Mouse (Mus musculus) Patski (cell line): ENCODE data around the gene 1700025G04Rik. TPM values are rescaled to one million over a fixed set of nuclear protein-coding genes. Genes with fewer than 3 reads are reported as not detected.

Experiments
- ATAC-seq: fragments of 100-300 bp; one replicate; pipeline ENCODE4 v1.8.0; 2021
- CTCF ChIA-PET: fragments of 350-600 bp; sonication (Branson Sonifier 250); formaldehyde crosslinking; loops from one replicate; lab custom pipeline; 2022; ENCODE audit warnings: inconsistent platforms; lab: Charles Lee
- POLR2A ChIA-PET: fragments of 350-600 bp; sonication (Branson Sonifier 250); formaldehyde crosslinking; loops from one replicate; lab custom pipeline; 2022; ENCODE audit warnings: antibody characterized with exemption, inconsistent platforms; lab: Charles Lee
- DNase-seq: peaks from one replicate; pipeline ENCODE4 v3.0.0-alpha.2; 2011; ENCODE audit warnings: low read depth, low spot score
- H3K27me3 ChIP-seq: fragments of 371-371 bp; one replicate; pipeline ENCODE4 v1.5.1; 2021
- CTCF ChIP-seq: fragments of 100-300 bp; IDR thresholded peaks from one replicate; pipeline ENCODE4 v1.5.1; 2021
- in situ Hi-C: fragments of 300-500 bp; cut with MboI; formaldehyde crosslinking; loops from 3 replicates; pipeline ENCODE4 v1.11.1; 2018; ENCODE audit warnings: low pct_unique_long_range_greater_than_20kb, mixed read lengths
- polyA plus RNA-seq: library from polyadenylated mRNA; unstranded; gene quantifications from one replicate; pipeline ENCODE4 v1.2.3, GENCODE M21; 2021

Gene 1700025G04Rik
- polyA plus RNA-seq, 1 experiment from 2014 or later = 56.7 TPM

DNA sequence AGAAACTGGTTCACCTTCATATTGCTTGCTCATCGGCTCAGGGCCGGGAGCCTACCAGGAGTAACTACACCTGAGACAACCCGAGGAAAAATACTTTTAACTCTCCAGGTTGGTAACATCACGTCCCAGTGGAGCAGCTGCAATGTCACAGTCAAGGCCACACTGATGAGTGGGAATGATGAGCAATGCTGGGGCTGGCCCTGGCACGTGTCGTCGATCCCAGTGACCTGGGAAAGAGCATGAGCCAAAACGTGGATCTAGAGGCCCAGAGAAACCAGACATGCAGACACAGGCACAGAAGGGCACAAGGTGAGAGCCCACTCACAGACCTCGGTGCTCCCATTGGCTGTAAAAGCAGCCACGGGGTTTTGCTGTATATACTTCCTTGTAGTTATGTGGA lies 202.8 kb downstream of the 1700025G04Rik start:
- H3K27me3 ChIP-seq = no peaks in the 10 kb centered on the region
- ChIA-PET CTCF (interaction anchor here (1.7 to 2.9 kb wide), 2 partner anchors 12 to 37 kb away, joined by 4 to 7 read pairs; no protein-coding TSS in a partner anchor), POLR2A (no interaction called here)
- in situ Hi-C loops = no loop called here
- no peak for ATAC-seq
- no peak for TF ChIP-seq CTCF
- DNase-seq = no peak

- DNase-seq = no peak
- in situ Hi-C loops = no loop called here
Measured at GRCm38 (mm10) chr1:151886171-151886570, 203.8 kb downstream of the 1700025G04Rik start.

GRCm38 (mm10) chr1:151881253-151881652 lies 208.7 kb downstream of the 1700025G04Rik start:
- ChIA-PET CTCF (no interaction called here), POLR2A (no interaction called here)
- no peak for TF ChIP-seq CTCF
- DNase-seq = no peak
- in situ Hi-C loops = no loop called here
- no peak for ATAC-seq
- H3K27me3 ChIP-seq = no peaks in the 10 kb centered on the region

More at GRCm38 (mm10) chr1:151886171-151886570, 203.8 kb downstream of the 1700025G04Rik start:
- CTCF ChIA-PET = interaction anchor here (1.3 to 2.9 kb wide), 2 partner anchors 11 to 21 kb away, joined by 3 to 7 read pairs; no protein-coding TSS in a partner anchor
- no peaks in the 10 kb centered on the region for H3K27me3 ChIP-seq
- TF ChIP-seq CTCF = no peak
- no peak for ATAC-seq
- POLR2A ChIA-PET = interaction anchor here (1.3 kb wide), 1 partner anchor 10 kb away, joined by 3 read pairs; no protein-coding TSS in a partner anchor

- CTCF ChIA-PET = no interaction called here
- TF ChIP-seq CTCF = no peak
- in situ Hi-C loops = no loop called here
Measured at GRCm38 (mm10) chr1:151880731-151881130, 209.2 kb downstream of the 1700025G04Rik start.

DNA sequence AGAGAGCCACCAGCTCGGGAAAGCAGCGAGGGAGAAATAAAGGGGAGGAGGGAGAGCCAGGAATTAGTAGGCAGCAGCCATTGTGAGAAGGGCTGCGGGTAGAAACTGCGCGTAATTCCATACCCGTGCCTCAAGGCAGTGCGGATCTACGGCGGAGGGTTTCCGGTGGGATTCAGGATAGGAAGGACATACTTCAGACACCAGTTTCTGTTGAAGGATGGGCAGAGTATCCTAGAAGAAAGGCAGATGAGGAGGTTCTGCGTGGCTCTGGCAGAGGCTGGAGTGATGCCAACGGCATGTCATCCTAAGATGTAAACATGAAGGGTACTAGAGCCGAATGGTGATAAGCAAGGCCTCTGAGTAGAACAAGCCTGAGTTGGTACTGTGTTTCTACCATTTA lies 210.0 kb downstream of the 1700025G04Rik start:
- CTCF ChIA-PET = no interaction called here
- no peak for TF ChIP-seq CTCF
- POLR2A ChIA-PET = no interaction called here
- H3K27me3 ChIP-seq = no peaks in the 10 kb centered on the region
- in situ Hi-C loops = no loop called here
- DNase-seq = no peak
- no peak for ATAC-seq

More at GRCm38 (mm10) chr1:151880731-151881130, 209.2 kb downstream of the 1700025G04Rik start:
- DNase-seq (no peak), ATAC-seq (no peak)
- no peaks in the 10 kb centered on the region for H3K27me3 ChIP-seq
- POLR2A ChIA-PET = no interaction called here

- DNase-seq = no peak
- H3K27me3 ChIP-seq = no peaks in the 10 kb centered on the region
- no peak for TF ChIP-seq CTCF
- ChIA-PET POLR2A (no interaction called here), CTCF (no interaction called here)
- no peak for ATAC-seq
- in situ Hi-C loops = no loop called here
Measured at GRCm38 (mm10) chr1:151879308-151879850, 210.5 kb downstream of the 1700025G04Rik start.

DNA sequence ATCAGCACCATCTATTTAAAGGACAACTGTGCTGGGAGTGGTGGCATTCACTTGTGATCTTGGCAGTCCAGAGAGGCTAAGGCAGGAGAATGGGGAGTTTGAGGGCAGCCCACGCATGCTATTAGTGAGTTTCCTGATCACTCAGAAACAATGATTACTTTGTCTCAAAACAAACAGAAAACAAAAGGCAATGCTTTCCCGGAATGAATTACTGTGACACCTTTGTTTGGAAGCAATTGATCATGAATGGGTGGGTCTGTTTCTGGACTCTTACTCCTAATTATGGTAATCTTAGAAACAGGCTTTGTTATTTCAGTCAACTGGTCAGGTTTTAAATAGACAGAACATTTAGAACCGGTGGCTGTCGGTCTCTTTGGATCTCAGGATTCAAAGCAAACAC lies 211.5 kb downstream of the 1700025G04Rik start:
- in situ Hi-C loops = no loop called here
- DNase-seq (no peak), ATAC-seq (no peak)
- TF ChIP-seq CTCF = no peak
- no peaks in the 10 kb centered on the region for H3K27me3 ChIP-seq
- ChIA-PET CTCF (no interaction called here), POLR2A (no interaction called here)

DNA sequence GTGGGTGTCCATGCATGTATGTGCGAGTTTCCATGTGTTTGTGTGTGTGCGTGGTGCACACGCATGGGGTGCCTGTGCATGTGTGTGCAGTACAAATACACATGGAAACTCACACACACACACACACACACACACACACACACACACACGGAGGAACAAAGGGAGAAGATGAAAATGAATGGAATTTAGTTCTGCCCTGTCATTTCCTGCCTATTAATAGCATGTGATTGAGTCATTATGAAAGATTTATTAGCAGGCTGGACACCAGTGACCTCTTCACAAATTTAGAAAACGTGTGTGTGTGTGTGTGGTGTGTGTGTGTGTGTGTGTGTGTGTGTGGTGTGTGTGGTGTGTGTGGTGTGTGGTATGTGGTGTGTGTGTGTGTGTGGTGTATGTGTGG lies 217.0 kb downstream of the 1700025G04Rik start:
- TF ChIP-seq CTCF = no peak
- DNase-seq (no peak), ATAC-seq (no peak)
- in situ Hi-C loops = no loop called here
- ChIA-PET CTCF (no interaction called here), POLR2A (no interaction called here)
- no peaks in the 10 kb centered on the region for H3K27me3 ChIP-seq

- in situ Hi-C loops = no loop called here
- ChIA-PET CTCF (interaction anchor here (1.0 kb wide), 1 partner anchor 8 kb away, joined by 3 read pairs; no protein-coding TSS in a partner anchor), POLR2A (no interaction called here)
- no peak for DNase-seq
- H3K27me3 ChIP-seq = no peaks in the 10 kb centered on the region
- ATAC-seq = no peak
- no peak for TF ChIP-seq CTCF
Measured at GRCm38 (mm10) chr1:151864326-151864725, 225.6 kb downstream of the 1700025G04Rik start.

DNA sequence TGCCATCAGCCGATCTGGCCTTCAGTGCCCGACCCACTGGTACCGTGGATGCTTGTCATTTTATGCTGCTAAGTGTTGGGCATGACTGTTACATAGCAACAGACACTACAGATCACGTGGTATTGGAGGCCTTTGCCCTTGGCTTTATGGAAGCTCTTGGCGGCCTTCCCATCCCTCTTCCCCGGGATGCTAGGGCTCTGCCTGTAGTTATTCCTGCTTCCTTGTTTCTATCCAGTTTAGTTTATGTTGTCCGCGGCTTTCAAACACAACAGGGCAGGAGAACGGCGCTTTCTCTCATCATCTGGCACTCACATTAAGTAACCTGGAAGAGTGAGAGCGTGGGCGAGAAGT lies 226.2 kb downstream of the 1700025G04Rik start:
- no peak for DNase-seq
- ChIA-PET CTCF (no interaction called here), POLR2A (no interaction called here)
- TF ChIP-seq CTCF = no peak
- H3K27me3 ChIP-seq = no peaks in the 10 kb centered on the region
- in situ Hi-C loops = no loop called here
- ATAC-seq = no peak

GRCm38 (mm10) chr1:151863135-151863796 lies 226.7 kb downstream of the 1700025G04Rik start:
- ATAC-seq = no peak
- H3K27me3 ChIP-seq = no peaks in the 10 kb centered on the region
- in situ Hi-C loops = no loop called here
- POLR2A ChIA-PET = no interaction called here
- no peak for TF ChIP-seq CTCF
- DNase-seq = no peak
- CTCF ChIA-PET = no interaction called here
